Mouse (Mus musculus): Measurements from ENCODE around the gene Olfr491. TPM values are rescaled to one million over a fixed set of nuclear protein-coding genes. Genes with fewer than 3 reads are reported as not detected.

The Olfr491 gene
- not detected in 2 replicates for polyA plus RNA-seq (2015; fragmentation: Nextera tagmentation; extraction: Ambion mirVana)

GRCm38 (mm10) chr7:108313151-108313550 lies at the start of gene Olfr491:
Gene Olfr491, plus strand, starts transcription at chr7:108313451.
- DNase-seq (ENCODE audit: low spot score) = no peak

GRCm38 (mm10) chr7:108288834-108289233 lies 24.4 kb upstream of the Olfr491 start, which contains the start of gene Olfr490:
Gene Olfr490, minus strand, starts transcription at chr7:108288934.
- no peak for DNase-seq (ENCODE audit: low spot score)

- no peak for DNase-seq (ENCODE audit: low spot score)
Observed at GRCm38 (mm10) chr7:108323574-108323973, 10.3 kb downstream of the Olfr491 start, which contains the start of gene Olfr492. Gene Olfr492, minus strand, starts transcription at chr7:108323674.

- DNase-seq (ENCODE audit: low spot score) = no peak
Observed at GRCm38 (mm10) chr7:108346879-108347278, 33.6 kb downstream of the Olfr491 start, which contains the start of gene Olfr493. Gene Olfr493, minus strand, starts transcription at chr7:108346979.

GRCm38 (mm10) chr7:108365035-108365434 lies 51.8 kb downstream of the Olfr491 start, which contains the start of gene Olfr494:
Gene Olfr494, plus strand, starts transcription at chr7:108365335.
- no peak for DNase-seq (ENCODE audit: low spot score)

Other genes with a start within 250 kb of the Olfr491 start
- gene Olfr480, start 246.1 kb upstream of the Olfr491 start, polyA plus RNA-seq (2015; fragmentation: Nextera tagmentation; extraction: Ambion mirVana) = not detected in 2 replicates
- gene Olfr481, start 233.6 kb upstream of the Olfr491 start, polyA plus RNA-seq (2015; fragmentation: Nextera tagmentation; extraction: Ambion mirVana) = not detected in 2 replicates
- 0.09 and 0.10 TPM in 2 replicates for gene Olfr482, start 215.9 kb upstream of the Olfr491 start, polyA plus RNA-seq (2015; fragmentation: Nextera tagmentation; extraction: Ambion mirVana)
- gene Olfr483, start 212.6 kb upstream of the Olfr491 start, polyA plus RNA-seq (2015; fragmentation: Nextera tagmentation; extraction: Ambion mirVana) = not detected in 2 replicates
- not detected in 2 replicates for gene Olfr484, start 186.0 kb upstream of the Olfr491 start, polyA plus RNA-seq (2015; fragmentation: Nextera tagmentation; extraction: Ambion mirVana)
- not detected in 2 replicates for gene Olfr485, start 153.6 kb upstream of the Olfr491 start, polyA plus RNA-seq (2015; fragmentation: Nextera tagmentation; extraction: Ambion mirVana)
- not detected in 2 replicates for gene Olfr486, start 140.7 kb upstream of the Olfr491 start, polyA plus RNA-seq (2015; fragmentation: Nextera tagmentation; extraction: Ambion mirVana)
- not detected in 2 replicates for gene Olfr487, start 98.8 kb upstream of the Olfr491 start, polyA plus RNA-seq (2015; fragmentation: Nextera tagmentation; extraction: Ambion mirVana)
- not detected in 2 replicates for gene Olfr488, start 55.1 kb upstream of the Olfr491 start, polyA plus RNA-seq (2015; fragmentation: Nextera tagmentation; extraction: Ambion mirVana)
- not detected in 2 replicates for gene Olfr490, start 24.5 kb upstream of the Olfr491 start, polyA plus RNA-seq (2015; fragmentation: Nextera tagmentation; extraction: Ambion mirVana)
- gene Olfr492, start 10.2 kb downstream of the Olfr491 start, polyA plus RNA-seq (2015; fragmentation: Nextera tagmentation; extraction: Ambion mirVana) = not detected in 2 replicates
- not detected in 2 replicates for gene Olfr493, start 33.5 kb downstream of the Olfr491 start, polyA plus RNA-seq (2015; fragmentation: Nextera tagmentation; extraction: Ambion mirVana)
- not detected in 2 replicates for gene Olfr494, start 51.9 kb downstream of the Olfr491 start, polyA plus RNA-seq (2015; fragmentation: Nextera tagmentation; extraction: Ambion mirVana)
- not detected in 2 replicates for gene Olfr495, start 79.7 kb downstream of the Olfr491 start, polyA plus RNA-seq (2015; fragmentation: Nextera tagmentation; extraction: Ambion mirVana)
- not detected in 2 replicates for gene Olfr497, start 107.0 kb downstream of the Olfr491 start, polyA plus RNA-seq (2015; fragmentation: Nextera tagmentation; extraction: Ambion mirVana)
- gene Olfr498, start 151.9 kb downstream of the Olfr491 start, polyA plus RNA-seq (2015; fragmentation: Nextera tagmentation; extraction: Ambion mirVana) = not detected in 2 replicates
- not detected in 2 replicates for gene Olfr502, start 211.6 kb downstream of the Olfr491 start, polyA plus RNA-seq (2015; fragmentation: Nextera tagmentation; extraction: Ambion mirVana)
- gene Olfr503, start 231.1 kb downstream of the Olfr491 start, polyA plus RNA-seq (2015; fragmentation: Nextera tagmentation; extraction: Ambion mirVana) = not detected in 2 replicates

Measured in thymus, postnatal 0 days (tissue).